Mouse (Mus musculus) activated CD4-positive, CD25-positive, alpha-beta regulatory T cell, adult 4 months (primary cell): ENCODE results near the gene Dlg2. TPM values are rescaled to one million over a fixed set of nuclear protein-coding genes. Genes with fewer than 3 reads are reported as not detected.

ENCODE experiments used
- ATAC-seq: one replicate; pipeline ENCODE4 v1.8.0; 2017
- polyA plus RNA-seq, 2 experiments: library from polyadenylated mRNA; unstranded; fragments of 100-300 nt; shearing (Covaris generic); gene quantifications; one replicate each; pipeline ENCODE4 v1.2.1; 2017

Gene Dlg2
- polyA plus RNA-seq, 2 experiments from 2014 or later, result 1.5 TPM; not detected in 1

- no peak for ATAC-seq
These were observed 64.4 kb downstream of the Dlg2 start for GRCm38 (mm10) chr7:90540811-90541323.

- ATAC-seq, result no peak
These were observed 76.9 kb downstream of the Dlg2 start for GRCm38 (mm10) chr7:90553399-90553798.

- no peak for ATAC-seq
These were observed 77.9 kb downstream of the Dlg2 start for GRCm38 (mm10) chr7:90554421-90554820.

- ATAC-seq, result no peak
These were observed 92.7 kb downstream of the Dlg2 start for GRCm38 (mm10) chr7:90569130-90569529.

- ATAC-seq, result no peak
These were observed 111.3 kb downstream of the Dlg2 start for GRCm38 (mm10) chr7:90587795-90588194.

- no peak for ATAC-seq
These were observed 111.8 kb downstream of the Dlg2 start for GRCm38 (mm10) chr7:90588318-90588717.

GRCm38 (mm10) chr7:90609764-90610163 lies 133.3 kb downstream of the Dlg2 start:
- no peak for ATAC-seq

- no peak for ATAC-seq
These were observed 154.1 kb downstream of the Dlg2 start for GRCm38 (mm10) chr7:90630546-90630945.

- ATAC-seq, result no peak
These were observed 173.0 kb downstream of the Dlg2 start for GRCm38 (mm10) chr7:90649512-90649911.

- no peak for ATAC-seq
These were observed 174.7 kb downstream of the Dlg2 start for GRCm38 (mm10) chr7:90651128-90651527.

- ATAC-seq, result no peak
These were observed 175.1 kb downstream of the Dlg2 start for GRCm38 (mm10) chr7:90651611-90652010.

- no peak for ATAC-seq
These were observed 182.1 kb downstream of the Dlg2 start for GRCm38 (mm10) chr7:90658593-90658992.

GRCm38 (mm10) chr7:90694050-90694449 lies 217.6 kb downstream of the Dlg2 start:
- no peak for ATAC-seq

GRCm38 (mm10) chr7:90696181-90696950 lies 219.9 kb downstream of the Dlg2 start:
- no peak for ATAC-seq

GRCm38 (mm10) chr7:90703163-90703852 lies 226.8 kb downstream of the Dlg2 start:
- no peak for ATAC-seq

GRCm38 (mm10) chr7:90703951-90704350 lies 227.5 kb downstream of the Dlg2 start:
- no peak for ATAC-seq

GRCm38 (mm10) chr7:90734086-90734485 lies 257.6 kb downstream of the Dlg2 start:
- ATAC-seq, result no peak

- ATAC-seq, result no peak
These were observed 259.9 kb downstream of the Dlg2 start for GRCm38 (mm10) chr7:90736369-90736768.

GRCm38 (mm10) chr7:90748636-90749035 lies 272.2 kb downstream of the Dlg2 start:
- ATAC-seq, result no peak

GRCm38 (mm10) chr7:90787945-90788344 lies 311.5 kb downstream of the Dlg2 start:
- ATAC-seq, result no peak

GRCm38 (mm10) chr7:90791522-90791921 lies 315.1 kb downstream of the Dlg2 start:
- ATAC-seq, result no peak

- ATAC-seq, result no peak
These were observed 349.2 kb downstream of the Dlg2 start for GRCm38 (mm10) chr7:90825640-90826039.

GRCm38 (mm10) chr7:90841276-90841675 lies 364.8 kb downstream of the Dlg2 start:
- ATAC-seq, result no peak
